Mouse (Mus musculus) bone marrow, adult 2 months (tissue): ENCODE measurements around the gene Srgn. TPM values are rescaled to one million over a fixed set of nuclear protein-coding genes. Genes with fewer than 3 reads are reported as not detected.

Experiments
- H3K27ac ChIP-seq: fragments of 200-500 bp; 2 replicates; pipeline ENCODE4 v1.5.1; 2012; ENCODE audit warnings: low read depth, mild to moderate bottlenecking, control low read depth, inconsistent platforms, low read length; ENCODE audit not compliant: control insufficient read depth, poor library complexity, insufficient read depth
- H3K4me1 ChIP-seq: fragments of 200-500 bp; 2 replicates; pipeline ENCODE4 v1.6.1; 2011; ENCODE audit warnings: low read length; ENCODE audit not compliant: control insufficient read depth, insufficient read depth
- H3K4me3 ChIP-seq: fragments of 200-500 bp; replicated peaks from 2 replicates; pipeline ENCODE3; 2011; ENCODE audit warnings: mild to moderate bottlenecking, low read depth, low read length, control low read depth; ENCODE audit not compliant: control insufficient read depth
- CTCF ChIP-seq: fragments of 200-500 bp; IDR thresholded peaks from 2 replicates; pipeline ENCODE4 v1.5.1; 2011; ENCODE audit warnings: low read length, control low read depth; ENCODE audit not compliant: control insufficient read depth, insufficient read depth
- POLR2A ChIP-seq: fragments of 200-500 bp; IDR thresholded peaks from 2 replicates; pipeline ENCODE4 v1.6.1; 2011; ENCODE audit warnings: low read depth, mild to moderate bottlenecking, control low read depth, low read length, borderline replicate concordance; ENCODE audit not compliant: control insufficient read depth
- WGBS: fragments of 180-500 bp; shearing (Covaris S2); methylation state at CpG from one replicate; pipeline ENCODE4 v1.1.7; 2018; 5-methylcytosine and 5-hydroxymethylcytosine counted together
- polyA plus RNA-seq: library from polyadenylated mRNA; stranded (reverse); fragments of >200 nt; gene quantifications from 2 replicates; pipeline ENCODE4 v1.2.4, GENCODE M21; 2011; ENCODE audit warnings: low replicate concordance; ENCODE audit not compliant: missing spikeins, insufficient read depth, insufficient read length

Gene Srgn
- polyA plus RNA-seq = 68.7 and 72.9 TPM in 2 replicates

- TF ChIP-seq CTCF (no peak), POLR2A (no peak)
- Histone ChIP-seq H3K4me3 (no peak within 1 kb of the TSS), H3K4me1 (peaks cover under 1% of the 10 kb centered on the region; the same call in 1 of the 2 replicates), H3K27ac (no peak within 1 kb of the TSS)
- 90% methylated on average over 14 of the region's 14 CpGs for WGBS
Measured at GRCm38 (mm10) chr10:62527351-62527750, at the start of gene Srgn. TSS of gene Srgn (minus strand) at chr10:62527451.

- 86% methylated on average over 13 of the region's 13 CpGs for WGBS
- Histone ChIP-seq H3K27ac (no peak overlapping the region), H3K4me3 (no peak overlapping the region), H3K4me1 (no peaks in the 10 kb centered on the region; the same call in 1 of the 2 replicates)
- TF ChIP-seq POLR2A (no peak), CTCF (no peak)
Measured at GRCm38 (mm10) chr10:62575001-62575400, 47.8 kb upstream of the Srgn start.

GRCm38 (mm10) chr10:62570126-62570871 is 43.0 kb upstream of the Srgn start:
- no peak overlapping the region for H3K27ac ChIP-seq
- H3K4me3 ChIP-seq = no peak overlapping the region
- no peak for TF ChIP-seq POLR2A
- H3K4me1 ChIP-seq = no peaks in the 10 kb centered on the region
- WGBS = 61% methylated on average over 7 of the region's 7 CpGs

GRCm38 (mm10) chr10:62568861-62569260 is 41.6 kb upstream of the Srgn start:
- Histone ChIP-seq H3K27ac (no peak overlapping the region), H3K4me3 (no peak overlapping the region), H3K4me1 (no peaks in the 10 kb centered on the region)
- TF ChIP-seq CTCF (no peak), POLR2A (no peak)
- 49% methylated on average over 4 of the region's 4 CpGs for WGBS

GRCm38 (mm10) chr10:62557736-62558135 is 30.5 kb upstream of the Srgn start:
- H3K4me3 ChIP-seq = no peak overlapping the region
- no peak for TF ChIP-seq POLR2A
- peak; percentile 78 for TF ChIP-seq CTCF
- H3K27ac ChIP-seq = no peak overlapping the region
- WGBS = 84% methylated on average over 1 of the region's 1 CpGs
- peaks cover 6% of the 10 kb centered on the region; the same call in 1 of the 2 replicates for H3K4me1 ChIP-seq

GRCm38 (mm10) chr10:62556558-62556901 is 29.3 kb upstream of the Srgn start:
- H3K27ac ChIP-seq = peak overlapping the region; percentile 28
- no peak for TF ChIP-seq POLR2A
- TF ChIP-seq CTCF = no peak

GRCm38 (mm10) chr10:62555705-62556557 is 28.7 kb upstream of the Srgn start:
- Histone ChIP-seq H3K4me1 (peaks cover 6% of the 10 kb centered on the region; the same call in 1 of the 2 replicates), H3K27ac (peak overlapping the region; percentile 5), H3K4me3 (no peak overlapping the region)
- TF ChIP-seq POLR2A (no peak), CTCF (no peak)
- WGBS = 38% methylated on average over 11 of the region's 11 CpGs

More at GRCm38 (mm10) chr10:62556558-62556901, 29.3 kb upstream of the Srgn start:
- 38% methylated on average over 6 of the region's 6 CpGs for WGBS
- no peak overlapping the region for H3K4me3 ChIP-seq
- peaks cover 6% of the 10 kb centered on the region; the same call in 1 of the 2 replicates for H3K4me1 ChIP-seq

- peaks cover 7% of the 10 kb centered on the region for H3K4me1 ChIP-seq
- WGBS = 1% methylated on average over 12 of the region's 12 CpGs
- H3K4me3 ChIP-seq = no peak overlapping the region
- peak overlapping the region; percentile 60 for H3K27ac ChIP-seq
- TF ChIP-seq POLR2A (no peak), CTCF (no peak)
Measured at GRCm38 (mm10) chr10:62553611-62554091, 26.4 kb upstream of the Srgn start.

GRCm38 (mm10) chr10:62550787-62551300 is 23.6 kb upstream of the Srgn start:
- H3K27ac ChIP-seq = no peak overlapping the region
- no peak overlapping the region for H3K4me3 ChIP-seq
- TF ChIP-seq CTCF = no peak
- no peak for TF ChIP-seq POLR2A
- 54% methylated on average over 7 of the region's 7 CpGs for WGBS
- H3K4me1 ChIP-seq = peaks cover 4% of the 10 kb centered on the region
